Mouse (Mus musculus): ENCODE results near the gene Tmem160.

GRCm38 (mm10) chr7:16475764-16476599 lies 23.4 kb downstream of the Tmem160 start:
- TF ChIP-seq CTCF (IDR thresholded peaks at IDR 0.05; ENCODE audit: low read depth, low read length) (no peak), POLR2A (IDR thresholded peaks at IDR 0.05; ENCODE audit: extremely low read depth, insufficient read depth, low read length) (no peak)

Measured in liver, adult 2 months (tissue).